Mouse (Mus musculus) hindbrain, embryonic 16.5 days (tissue): ENCODE measurements around the gene Ppbp. TPM values are rescaled to one million over a fixed set of nuclear protein-coding genes. Genes with fewer than 3 reads are reported as not detected.

Experiments used
- ATAC-seq: fragments of 200-750 bp; cut with Nextera tagmentation; 2 replicates; pipeline ENCODE4 v1.8.0; 2017; ENCODE audit warnings: moderate TSS enrichment, moderate library complexity
- H3K27ac ChIP-seq: fragments of 300-500 bp; sonication (generic); 2 replicates; pipeline ENCODE4 v1.5.1; 2014; ENCODE audit warnings: low read depth, mild to moderate bottlenecking, control low read depth, low read length, moderate library complexity
- H3K27me3 ChIP-seq: fragments of 300-500 bp; sonication (generic); replicated peaks from 2 replicates; pipeline ENCODE4 v1.6.1; 2014; ENCODE audit warnings: low read length; ENCODE audit not compliant: control insufficient read depth, insufficient read depth
- H3K36me3 ChIP-seq: fragments of 300-500 bp; sonication (generic); 2 replicates; pipeline ENCODE4 v1.6.1; 2014; ENCODE audit warnings: mild to moderate bottlenecking, low read length, moderate library complexity, mixed read lengths; ENCODE audit not compliant: control insufficient read depth, insufficient read depth
- H3K4me1 ChIP-seq: fragments of 300-500 bp; sonication (generic); 2 replicates; pipeline ENCODE4 v1.6.1; 2014; ENCODE audit warnings: low read depth, low read length; ENCODE audit not compliant: control insufficient read depth, insufficient read depth
- H3K4me2 ChIP-seq: fragments of 300-500 bp; sonication (generic); 2 replicates; pipeline ENCODE4 v1.6.1; 2014; ENCODE audit warnings: mild to moderate bottlenecking, low read length, control low read depth, moderate library complexity
- H3K4me3 ChIP-seq: fragments of 300-500 bp; sonication (generic); 2 replicates; pipeline ENCODE4 v1.5.1; 2014; ENCODE audit warnings: mild to moderate bottlenecking, low read length, control low read depth, moderate library complexity
- H3K9ac ChIP-seq: fragments of 300-500 bp; sonication (generic); 2 replicates; pipeline ENCODE4 v1.6.1; 2014; ENCODE audit warnings: low read depth, mild to moderate bottlenecking, control low read depth, low read length, moderate library complexity
- H3K9me3 ChIP-seq: fragments of 300-500 bp; sonication (generic); 2 replicates; pipeline ENCODE4 v1.6.1; 2014; ENCODE audit warnings: mild to moderate bottlenecking, low read length, moderate library complexity; ENCODE audit not compliant: control insufficient read depth
- WGBS: fragments of 180-500 bp; shearing (Covaris S2); extraction: QIAGEN DNeasy Blood & Tissue Kit; methylation state at CpG from one replicate; pipeline ENCODE4 v1.1.7; 2014; 5-methylcytosine and 5-hydroxymethylcytosine counted together
- microRNA-seq: library from miRNA; unstranded; fragments of <30 nt; microRNA quantifications from one replicate; pipeline ENCODE4, GENCODE M21; 2017
- polyA plus RNA-seq: library from polyadenylated mRNA; unstranded; fragments of >200 nt; fragmentation: Nextera tagmentation; extraction: Ambion mirVana; gene quantifications from 2 replicates; pipeline ENCODE4 v1.2.1, GENCODE M21; 2015

Ppbp gene
- polyA plus RNA-seq, 1 experiment from 2014 or later, result 0.85 TPM

DNA sequence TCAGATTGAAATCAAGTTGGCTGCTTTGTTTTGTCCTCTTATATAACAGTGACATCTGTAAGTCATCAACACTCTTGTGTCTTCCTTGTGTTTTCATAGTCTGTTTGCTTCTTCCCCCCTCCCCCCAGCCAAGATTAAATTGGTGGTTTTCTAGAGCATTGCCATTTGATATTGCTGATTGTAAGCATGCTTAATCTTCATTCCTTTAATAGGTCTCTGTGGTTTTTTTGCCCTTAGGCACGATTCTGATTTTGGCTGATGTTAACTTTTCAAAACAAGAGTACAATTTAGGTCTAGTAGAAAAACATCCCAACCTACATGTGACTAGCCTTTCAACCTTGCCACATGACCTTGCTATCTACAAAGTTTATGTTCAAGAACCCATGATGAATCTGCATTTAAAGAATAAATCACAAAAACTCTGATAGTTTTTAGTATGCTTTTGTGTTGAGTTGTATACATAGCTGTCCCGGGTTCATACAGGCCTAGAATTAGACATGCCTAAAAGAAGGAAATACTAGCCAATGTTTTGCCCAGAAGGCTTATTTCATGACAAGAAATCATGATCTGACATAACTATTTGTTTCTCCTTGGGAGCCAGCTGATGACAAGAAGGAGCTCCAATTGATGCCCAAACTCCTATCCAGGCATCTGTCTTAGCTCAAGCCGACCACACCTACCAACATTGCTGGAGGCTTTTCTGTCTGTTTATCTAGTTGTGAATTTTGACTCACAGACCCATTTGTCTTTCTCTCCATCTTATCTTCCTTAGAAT, 39.0 kb downstream of the Ppbp start:
- Histone ChIP-seq H3K27ac (no peak overlapping the region), H3K36me3 (no peaks in the 10 kb centered on the region), H3K4me1 (no peaks in the 10 kb centered on the region), H3K27me3 (no peaks in the 10 kb centered on the region), H3K4me3 (no peak overlapping the region), H3K9ac (no peak overlapping the region), H3K4me2 (no peak overlapping the region), H3K9me3 (no peaks in the 10 kb centered on the region)
- no peak for ATAC-seq
- 89% methylated on average over 3 of the region's 3 CpGs for WGBS

Small RNAs within 50 kb of the gene (microRNA-seq; reads per million reads assigned to microRNA genes)
- gene Gm24322, result not detected

Other genes starting within 250 kb of the Ppbp start
- not detected in 2 replicates for gene Afm, start 249.6 kb upstream of the Ppbp start, polyA plus RNA-seq
- gene 5830473C10Rik, start 207.4 kb upstream of the Ppbp start, polyA plus RNA-seq, result 0.06 and 0.12 TPM in 2 replicates
- 3.3 and 4.1 TPM in 2 replicates for gene Rassf6, start 127.9 kb upstream of the Ppbp start, polyA plus RNA-seq
- gene Cxcl5, start 9.2 kb upstream of the Ppbp start, polyA plus RNA-seq, result 0.29 and 0.61 TPM in 2 replicates
- 42.5 and 48.5 TPM in 2 replicates for gene Pf4, start 3.9 kb downstream of the Ppbp start, polyA plus RNA-seq
- 0.36 and 0.52 TPM in 2 replicates for gene Cxcl3, start 17.6 kb downstream of the Ppbp start, polyA plus RNA-seq
- not detected in 2 replicates for gene Cxcl15, start 26.0 kb downstream of the Ppbp start, polyA plus RNA-seq
- gene Cxcl1, start 122.7 kb downstream of the Ppbp start, polyA plus RNA-seq, result 0.41 and 0.64 TPM in 2 replicates
- gene Cxcl2, start 135.4 kb downstream of the Ppbp start, polyA plus RNA-seq, result not detected in 2 replicates
- gene Mthfd2l, start 162.6 kb downstream of the Ppbp start, polyA plus RNA-seq, result 59.4 and 61.8 TPM in 2 replicates